Mouse (Mus musculus): ENCODE results near the gene Tgds.

DNA sequence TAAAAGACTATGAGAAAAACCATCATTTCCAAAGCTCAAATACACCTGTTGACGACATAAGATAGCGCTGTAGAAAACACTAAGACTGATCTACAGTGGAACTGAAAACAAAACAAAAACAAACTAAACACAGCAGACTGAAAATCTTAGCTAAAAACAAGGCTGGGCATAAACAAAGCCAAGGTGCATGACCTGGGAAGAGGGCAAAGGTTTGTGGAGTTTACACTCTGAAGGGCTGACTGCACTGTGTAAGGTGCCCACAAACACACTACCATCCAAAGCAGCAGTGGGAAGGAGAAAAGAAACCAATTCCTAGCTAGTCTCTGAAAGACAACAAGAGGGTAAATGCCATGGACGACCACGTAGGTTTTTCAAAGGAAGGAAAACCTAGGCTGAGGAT lies 7.8 kb downstream of the Tgds start:
- no peak for TF ChIP-seq CTCF (IDR thresholded peaks at IDR 0.05; ENCODE audit: low read depth, low read length)
- TF ChIP-seq POLR2A (IDR thresholded peaks at IDR 0.05; ENCODE audit: insufficient read depth, low read length), result no peak
- TF ChIP-seq EP300 (IDR thresholded peaks at IDR 0.05; ENCODE audit: insufficient read depth, low read depth, low read length), result no peak
